Mouse (Mus musculus): ENCODE measurements at regions not wholly inside any gene's neighbourhood (a gene's known extent, or its start where the extent isn't known, plus 50 kb on each side); places are given as distances from the start of the nearest gene placed in this dataset.
A peak's percentile ranks its signal among the peaks of the same experiment; 100 is the strongest.

DNA sequence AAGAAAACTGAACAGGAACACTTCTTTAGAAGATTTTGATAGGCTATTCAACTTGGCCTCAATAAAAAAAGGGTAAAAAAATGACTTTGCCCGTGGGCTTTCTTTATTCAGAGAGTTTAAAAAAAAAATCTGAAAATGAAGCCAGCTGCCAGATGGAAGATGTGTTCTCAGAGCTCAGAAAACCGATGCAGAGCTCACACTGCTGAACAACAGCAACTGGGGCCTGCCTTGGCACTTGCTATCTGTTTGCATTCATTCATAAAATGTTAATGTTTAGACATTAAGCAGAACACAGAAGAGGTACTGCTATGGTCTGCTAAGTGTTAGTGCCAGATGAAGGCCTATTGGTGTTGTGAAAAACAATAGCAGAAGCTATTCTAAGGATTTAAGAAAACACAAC lies 173.8 kb upstream of the Smc2 start:
- WGBS = 58% methylated on average over 2 of the region's 2 CpGs
- no peak for DNase-seq (ENCODE audit: extremely low read depth, low read depth, low spot score)
- no peaks in the 10 kb centered on the region for H3K79me2 ChIP-seq (ENCODE audit: control insufficient read depth, insufficient read depth, low read length)
- no peak overlapping the region for H3K27ac ChIP-seq (replicated peaks; ENCODE audit: insufficient read depth, low read depth, low read length)
- no peak overlapping the region for H3K4me3 ChIP-seq (ENCODE audit: insufficient read depth, low read depth, low read length)
- TF ChIP-seq CTCF (IDR thresholded peaks at IDR 0.05; ENCODE audit: low read depth, low read length) (no peak), POLR2A (IDR thresholded peaks at IDR 0.05; ENCODE audit: extremely low read depth, insufficient read depth, low read length) (no peak)
- no peaks in the 10 kb centered on the region for H3K27me3 ChIP-seq (ENCODE audit: control insufficient read depth, insufficient read depth, low read length)
- H3K36me3 ChIP-seq (ENCODE audit: control insufficient read depth, insufficient read depth, low read length) = no peaks in the 10 kb centered on the region
- no peaks in the 10 kb centered on the region for H3K4me1 ChIP-seq (ENCODE audit: control insufficient read depth, insufficient read depth, low read length)
- no peak overlapping the region for H3K9ac ChIP-seq (ENCODE audit: low read depth, low read length)

DNA sequence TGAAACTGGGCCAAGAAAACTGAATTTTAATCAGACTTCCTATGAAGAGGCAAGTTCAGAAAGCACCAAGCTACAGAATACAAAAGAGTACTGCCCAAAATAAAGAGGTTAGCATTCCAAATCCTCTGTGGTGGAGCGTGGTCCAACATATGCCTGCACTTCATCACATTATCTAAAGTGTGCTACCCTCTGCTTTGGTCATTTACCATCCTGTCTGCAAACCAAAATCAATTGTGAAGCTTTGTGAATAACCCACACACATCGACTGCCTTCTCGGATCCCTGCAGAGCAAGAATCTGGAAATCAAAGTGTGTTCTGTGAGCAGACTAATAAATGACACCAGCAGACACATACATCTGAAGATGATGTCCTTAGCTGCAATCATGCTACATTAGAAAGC lies 156.6 kb upstream of the Smc2 start:
- Histone ChIP-seq H3K4me1 (ENCODE audit: control insufficient read depth, insufficient read depth, low read length) (no peaks in the 10 kb centered on the region), H3K9ac (ENCODE audit: low read depth, low read length) (no peak overlapping the region), H3K79me2 (ENCODE audit: control insufficient read depth, insufficient read depth, low read length) (no peaks in the 10 kb centered on the region), H3K36me3 (ENCODE audit: control insufficient read depth, insufficient read depth, low read length) (no peaks in the 10 kb centered on the region), H3K4me3 (ENCODE audit: insufficient read depth, low read depth, low read length) (no peak overlapping the region), H3K27me3 (ENCODE audit: control insufficient read depth, insufficient read depth, low read length) (no peaks in the 10 kb centered on the region), H3K27ac (replicated peaks; ENCODE audit: insufficient read depth, low read depth, low read length) (no peak overlapping the region)
- DNase-seq (ENCODE audit: extremely low read depth, low read depth, low spot score) = no peak
- TF ChIP-seq CTCF (IDR thresholded peaks at IDR 0.05; ENCODE audit: low read depth, low read length) = no peak
- no peak for TF ChIP-seq POLR2A (IDR thresholded peaks at IDR 0.05; ENCODE audit: extremely low read depth, insufficient read depth, low read length)
- 67% methylated on average over 3 of the region's 3 CpGs for WGBS

DNA sequence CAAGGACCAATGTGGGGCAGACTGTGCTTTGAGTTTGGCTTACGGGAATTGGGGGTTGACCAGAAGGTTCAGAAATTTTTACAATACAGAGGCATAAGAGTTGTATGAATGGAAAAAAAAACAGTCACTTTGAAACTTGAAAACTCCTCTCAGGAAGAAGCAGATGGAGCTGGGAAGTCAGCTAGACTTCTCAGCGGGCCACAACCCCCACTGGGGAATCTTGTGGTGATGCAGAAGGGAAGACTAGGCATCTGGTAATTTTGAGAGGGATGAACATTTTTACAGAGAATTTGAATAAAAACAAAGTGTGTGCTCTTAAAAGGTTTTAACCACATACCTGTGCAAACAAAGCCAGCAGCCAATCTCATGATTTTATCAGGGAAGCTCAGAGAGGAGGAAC lies 154.1 kb upstream of the Smc2 start:
- DNase-seq (ENCODE audit: extremely low read depth, low read depth, low spot score) = no peak
- H3K4me1 ChIP-seq (ENCODE audit: control insufficient read depth, insufficient read depth, low read length) = no peaks in the 10 kb centered on the region
- TF ChIP-seq CTCF (IDR thresholded peaks at IDR 0.05; ENCODE audit: low read depth, low read length) = no peak
- no peak for TF ChIP-seq POLR2A (IDR thresholded peaks at IDR 0.05; ENCODE audit: extremely low read depth, insufficient read depth, low read length)
- H3K27ac ChIP-seq (replicated peaks; ENCODE audit: insufficient read depth, low read depth, low read length) = no peak overlapping the region
- H3K4me3 ChIP-seq (ENCODE audit: insufficient read depth, low read depth, low read length) = no peak overlapping the region
- no peaks in the 10 kb centered on the region for H3K79me2 ChIP-seq (ENCODE audit: control insufficient read depth, insufficient read depth, low read length)
- H3K9ac ChIP-seq (ENCODE audit: low read depth, low read length) = no peak overlapping the region
- no peaks in the 10 kb centered on the region for H3K27me3 ChIP-seq (ENCODE audit: control insufficient read depth, insufficient read depth, low read length)
- WGBS = 79% methylated on average over 2 of the region's 2 CpGs
- H3K36me3 ChIP-seq (ENCODE audit: control insufficient read depth, insufficient read depth, low read length) = no peaks in the 10 kb centered on the region

DNA sequence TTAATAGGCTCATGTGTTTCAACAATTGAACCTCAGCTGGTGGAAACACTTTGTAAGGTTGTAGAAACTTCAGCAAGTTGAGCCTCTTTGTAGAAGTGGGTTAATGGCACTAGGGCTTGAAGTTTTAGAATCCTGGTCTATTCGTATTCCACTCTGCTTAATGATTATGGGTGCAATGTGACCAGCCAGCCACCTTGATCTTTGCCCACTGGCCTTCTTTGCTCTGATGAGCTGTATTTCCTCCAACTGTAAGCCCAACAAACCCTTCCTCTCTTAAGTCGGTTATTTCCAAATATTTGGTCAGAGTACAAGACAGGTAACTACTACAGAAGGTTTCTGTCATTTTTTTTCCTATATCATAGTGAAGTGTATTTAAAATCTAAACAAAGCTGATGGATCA lies 145.4 kb upstream of the Smc2 start:
- no peak for TF ChIP-seq CTCF (IDR thresholded peaks at IDR 0.05; ENCODE audit: low read depth, low read length)
- no peak for TF ChIP-seq POLR2A (IDR thresholded peaks at IDR 0.05; ENCODE audit: extremely low read depth, insufficient read depth, low read length)
- H3K4me1 ChIP-seq (ENCODE audit: control insufficient read depth, insufficient read depth, low read length) = no peaks in the 10 kb centered on the region
- no peak overlapping the region for H3K27ac ChIP-seq (replicated peaks; ENCODE audit: insufficient read depth, low read depth, low read length)
- H3K9ac ChIP-seq (ENCODE audit: low read depth, low read length) = no peak overlapping the region
- no peak for DNase-seq (ENCODE audit: extremely low read depth, low read depth, low spot score)
- H3K27me3 ChIP-seq (ENCODE audit: control insufficient read depth, insufficient read depth, low read length) = no peaks in the 10 kb centered on the region
- no peaks in the 10 kb centered on the region for H3K79me2 ChIP-seq (ENCODE audit: control insufficient read depth, insufficient read depth, low read length)
- no peaks in the 10 kb centered on the region for H3K36me3 ChIP-seq (ENCODE audit: control insufficient read depth, insufficient read depth, low read length)
- H3K4me3 ChIP-seq (ENCODE audit: insufficient read depth, low read depth, low read length) = no peak overlapping the region
- 80% methylated on average over 2 of the region's 2 CpGs for WGBS

DNA sequence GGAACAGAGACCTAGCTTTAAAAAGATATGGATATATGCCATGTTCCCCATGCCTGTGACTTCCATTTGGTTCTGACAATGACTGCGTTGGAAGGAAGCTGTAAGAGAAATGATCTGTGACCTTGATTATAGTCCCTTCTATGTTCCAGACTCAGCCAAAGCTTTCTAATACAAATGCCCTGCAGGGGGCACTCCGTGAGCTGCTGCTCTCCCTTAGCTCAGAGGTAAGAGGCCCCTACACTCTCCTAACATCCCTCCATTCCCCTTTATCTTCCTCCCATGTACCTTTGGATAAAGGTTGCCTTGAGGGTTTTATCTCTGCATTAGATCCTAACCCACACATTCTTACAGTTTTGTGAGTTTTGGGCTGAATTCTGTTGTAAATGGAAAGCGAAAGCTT lies 139.8 kb upstream of the Smc2 start:
- TF ChIP-seq POLR2A (IDR thresholded peaks at IDR 0.05; ENCODE audit: extremely low read depth, insufficient read depth, low read length) = no peak
- peak; percentile 61 for TF ChIP-seq CTCF (IDR thresholded peaks at IDR 0.05; ENCODE audit: low read depth, low read length)
- no peak overlapping the region for H3K27ac ChIP-seq (replicated peaks; ENCODE audit: insufficient read depth, low read depth, low read length)
- H3K36me3 ChIP-seq (ENCODE audit: control insufficient read depth, insufficient read depth, low read length) = no peaks in the 10 kb centered on the region
- no peaks in the 10 kb centered on the region for H3K79me2 ChIP-seq (ENCODE audit: control insufficient read depth, insufficient read depth, low read length)
- 0 out of 2 replicates have a peak overlapping the region, but pooled peaks have one; percentile 17 for H3K4me3 ChIP-seq (ENCODE audit: insufficient read depth, low read depth, low read length)
- peaks cover 3% of the 10 kb centered on the region; the same call in 1 of the 2 replicates for H3K4me1 ChIP-seq (ENCODE audit: control insufficient read depth, insufficient read depth, low read length)
- no peak overlapping the region for H3K9ac ChIP-seq (ENCODE audit: low read depth, low read length)
- H3K27me3 ChIP-seq (ENCODE audit: control insufficient read depth, insufficient read depth, low read length) = no peaks in the 10 kb centered on the region
- WGBS = 12% methylated on average over 3 of the region's 3 CpGs
- peak; percentile 65 for DNase-seq (ENCODE audit: extremely low read depth, low read depth, low spot score)

DNA sequence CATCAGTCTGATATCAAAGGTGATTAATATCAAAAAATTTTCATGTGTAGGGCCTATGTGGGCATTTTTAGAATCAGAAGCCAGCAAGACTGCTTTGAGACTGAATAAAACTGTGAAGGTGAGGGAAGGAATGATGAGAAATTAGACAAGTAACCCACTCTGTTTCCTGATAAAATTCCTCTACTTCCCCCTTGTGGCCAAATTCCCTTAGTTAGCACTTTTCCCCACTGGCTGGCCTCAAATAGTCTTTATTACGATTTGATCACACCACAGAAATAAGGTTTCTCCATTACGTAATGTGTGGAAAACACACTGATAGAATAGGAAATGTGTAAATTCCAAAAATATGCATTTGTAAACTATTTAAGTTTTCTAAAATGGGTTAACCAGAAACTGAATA lies 137.4 kb upstream of the Smc2 start:
- 68% methylated on average over 2 of the region's 2 CpGs for WGBS
- Histone ChIP-seq H3K36me3 (ENCODE audit: control insufficient read depth, insufficient read depth, low read length) (no peaks in the 10 kb centered on the region), H3K27ac (replicated peaks; ENCODE audit: insufficient read depth, low read depth, low read length) (no peak overlapping the region), H3K27me3 (ENCODE audit: control insufficient read depth, insufficient read depth, low read length) (no peaks in the 10 kb centered on the region), H3K9ac (ENCODE audit: low read depth, low read length) (no peak overlapping the region), H3K4me3 (ENCODE audit: insufficient read depth, low read depth, low read length) (no peak overlapping the region), H3K4me1 (ENCODE audit: control insufficient read depth, insufficient read depth, low read length) (peaks cover 3% of the 10 kb centered on the region; the same call in 1 of the 2 replicates), H3K79me2 (ENCODE audit: control insufficient read depth, insufficient read depth, low read length) (no peaks in the 10 kb centered on the region)
- no peak for TF ChIP-seq CTCF (IDR thresholded peaks at IDR 0.05; ENCODE audit: low read depth, low read length)
- no peak for TF ChIP-seq POLR2A (IDR thresholded peaks at IDR 0.05; ENCODE audit: extremely low read depth, insufficient read depth, low read length)
- DNase-seq (ENCODE audit: extremely low read depth, low read depth, low spot score) = no peak
